Mouse (Mus musculus) forebrain, postnatal 0 days (tissue): ENCODE data around the gene Olfr9. TPM values are rescaled to one million over a fixed set of nuclear protein-coding genes. Genes with fewer than 3 reads are reported as not detected.
"Not testable (repeated sequence)": the region's sequence is repeated elsewhere in the genome, so short reads cannot be mapped to it uniquely, and the experiment has no call there.

Experiments used
- ATAC-seq: fragments of 200-750 bp; cut with Nextera tagmentation; 2 replicates; pipeline ENCODE4 v1.8.0; 2017; ENCODE audit warnings: mild to moderate bottlenecking, moderate library complexity
- DNase-seq: peaks from one replicate; pipeline ENCODE4 v3.0.0-alpha.2; 2015
- H3K27ac ChIP-seq: fragments of 300-500 bp; sonication (generic); 2 replicates; pipeline ENCODE4 v1.5.1; 2014; ENCODE audit warnings: low read depth, mild to moderate bottlenecking, antibody characterized with exemption, low read length, moderate library complexity, mixed read lengths
- H3K27me3 ChIP-seq: fragments of 300-500 bp; sonication (generic); 2 replicates; pipeline ENCODE4 v1.6.1; 2014; ENCODE audit warnings: mild to moderate bottlenecking, low read length, mixed read lengths; ENCODE audit not compliant: insufficient read depth
- H3K36me3 ChIP-seq: fragments of 300-500 bp; sonication (generic); 2 replicates; pipeline ENCODE4 v1.6.1; 2014; ENCODE audit warnings: mild to moderate bottlenecking, moderate library complexity; ENCODE audit not compliant: insufficient read depth
- H3K4me1 ChIP-seq: fragments of 300-500 bp; sonication (generic); 2 replicates; pipeline ENCODE4 v1.6.1; 2014; ENCODE audit warnings: antibody characterized with exemption; ENCODE audit not compliant: insufficient read depth
- H3K4me2 ChIP-seq: fragments of 300-500 bp; sonication (generic); 2 replicates; pipeline ENCODE4 v1.6.1; 2014; ENCODE audit warnings: low read depth, mild to moderate bottlenecking, moderate library complexity
- H3K4me3 ChIP-seq: fragments of 300-500 bp; sonication (generic); 2 replicates; pipeline ENCODE4 v1.5.1; 2014; ENCODE audit warnings: low read depth, low read length, mixed read lengths
- H3K9ac ChIP-seq: fragments of 300-500 bp; sonication (generic); 2 replicates; pipeline ENCODE4 v1.6.1; 2014; ENCODE audit warnings: mild to moderate bottlenecking
- H3K9me3 ChIP-seq: fragments of 300-500 bp; sonication (generic); 2 replicates; pipeline ENCODE4 v1.6.1; 2016; ENCODE audit warnings: low read length
- CTCF ChIP-seq: sonication (generic); IDR thresholded peaks from 2 replicates; pipeline ENCODE4 v1.5.1; 2016; ENCODE audit warnings: antibody characterized with exemption, control low read depth, low read depth
- WGBS: fragments of 180-500 bp; shearing (Covaris S2); extraction: QIAGEN DNeasy Blood & Tissue Kit; methylation state at CpG from one replicate; pipeline ENCODE4 v1.1.7; 2014; 5-methylcytosine and 5-hydroxymethylcytosine counted together
- polyA plus RNA-seq: library from polyadenylated mRNA; unstranded; fragments of >200 nt; fragmentation: Nextera tagmentation; extraction: Ambion mirVana; gene quantifications from 2 replicates; pipeline ENCODE4 v1.2.1, GENCODE M21; 2015
- total RNA-seq: library from RNA; depleted of rRNA; stranded (reverse); fragments of >200 nt; gene quantifications from 2 replicates; pipeline ENCODE4 v1.2.3, GENCODE M21; 2014; rRNA removed

Olfr9 gene
- total RNA-seq (not detected in 2 replicates), polyA plus RNA-seq (not detected in 2 replicates)

GRCm38 (mm10) chr10:128989131-128989530, at the start of gene Olfr9:
Gene Olfr9 (plus strand): TSS chr10:128989431.
- not testable (repeated sequence) for H3K9ac ChIP-seq, H3K4me3 ChIP-seq, ATAC-seq, H3K27ac ChIP-seq, H3K36me3 ChIP-seq, H3K4me2 ChIP-seq, DNase-seq, H3K4me1 ChIP-seq, H3K9me3 ChIP-seq, H3K27me3 ChIP-seq
- WGBS: 57% methylated on average over 1 of the region's 1 CpGs

GRCm38 (mm10) chr10:128940475-128941061, 48.7 kb upstream of the Olfr9 start:
- H3K36me3 ChIP-seq: no peaks in the 10 kb centered on the region
- no peak overlapping the region for H3K9ac ChIP-seq
- 84% methylated on average over 10 of the region's 10 CpGs for WGBS
- no peak for ATAC-seq
- H3K27me3 ChIP-seq: no peaks in the 10 kb centered on the region
- H3K4me2 ChIP-seq: no peak overlapping the region
- no peaks in the 10 kb centered on the region for H3K4me1 ChIP-seq
- no peak for DNase-seq
- H3K27ac ChIP-seq: no peak overlapping the region
- H3K9me3 ChIP-seq: no peaks in the 10 kb centered on the region
- no peak overlapping the region for H3K4me3 ChIP-seq
- no peak for TF ChIP-seq CTCF

GRCm38 (mm10) chr10:128945675-128946074, 43.6 kb upstream of the Olfr9 start:
- Histone ChIP-seq H3K4me3 (no peak overlapping the region), H3K9ac (no peak overlapping the region), H3K27ac (no peak overlapping the region), H3K4me1 (no peaks in the 10 kb centered on the region), H3K36me3 (no peaks in the 10 kb centered on the region), H3K9me3 (no peaks in the 10 kb centered on the region), H3K4me2 (no peak overlapping the region), H3K27me3 (no peaks in the 10 kb centered on the region)
- 0 out of 2 replicates have a peak, but pooled peaks have one; percentile 20 for ATAC-seq
- 16% methylated on average over 3 of the region's 3 CpGs for WGBS
- TF ChIP-seq CTCF: peak; percentile 59
- no peak for DNase-seq

- 95% methylated on average over 4 of the region's 4 CpGs for WGBS
- ATAC-seq: no peak
These were observed 41.7 kb upstream of the Olfr9 start for GRCm38 (mm10) chr10:128947496-128947895.

DNA sequence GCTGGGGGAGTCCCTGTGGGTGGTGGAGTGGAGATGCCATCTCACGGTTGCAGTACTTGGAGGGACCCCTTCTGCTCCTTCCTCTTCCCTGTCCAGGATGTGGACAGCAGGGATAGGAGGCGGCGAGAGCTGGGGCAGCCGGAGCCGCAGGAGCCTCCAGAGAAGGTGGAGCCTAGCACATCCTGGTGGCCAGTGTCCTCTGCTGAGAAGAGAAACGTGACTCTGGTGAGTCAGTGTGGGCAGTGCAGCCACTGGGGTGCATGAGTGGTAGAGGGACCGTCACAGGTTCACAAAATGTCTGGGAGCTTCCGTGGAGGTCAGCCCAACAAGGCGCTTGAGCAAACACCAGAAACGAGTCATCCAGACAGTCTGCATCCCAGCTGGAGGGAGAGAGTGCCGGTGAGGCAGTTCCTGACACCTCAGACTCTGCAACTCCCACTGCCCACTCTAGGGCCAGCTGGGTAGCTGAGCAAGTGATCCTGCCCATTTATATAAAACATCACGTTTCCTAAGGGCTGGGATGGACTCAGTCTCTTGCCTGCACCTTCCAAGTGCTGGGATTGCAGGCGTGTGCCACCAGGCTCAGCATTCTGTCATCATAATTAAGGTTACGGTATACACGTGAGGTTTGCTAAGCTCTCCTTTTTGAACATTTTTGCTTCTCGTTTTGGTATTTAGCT, 38.9 kb upstream of the Olfr9 start:
- H3K27me3 ChIP-seq: no peaks in the 10 kb centered on the region
- no peaks in the 10 kb centered on the region for H3K9me3 ChIP-seq
- DNase-seq (no peak), ATAC-seq (no peak)
- 77% methylated on average over 16 of the region's 16 CpGs for WGBS
- H3K36me3 ChIP-seq: no peaks in the 10 kb centered on the region
- H3K4me1 ChIP-seq: no peaks in the 10 kb centered on the region
- no peak overlapping the region for H3K27ac ChIP-seq
- no peak overlapping the region for H3K9ac ChIP-seq
- TF ChIP-seq CTCF: no peak
- H3K4me3 ChIP-seq: no peak overlapping the region
- no peak overlapping the region for H3K4me2 ChIP-seq

More at GRCm38 (mm10) chr10:128947496-128947895, 41.7 kb upstream of the Olfr9 start:
- Histone ChIP-seq H3K4me1 (no peaks in the 10 kb centered on the region), H3K27ac (no peak overlapping the region), H3K4me2 (no peak overlapping the region), H3K27me3 (no peaks in the 10 kb centered on the region), H3K4me3 (no peak overlapping the region), H3K36me3 (no peaks in the 10 kb centered on the region), H3K9me3 (no peaks in the 10 kb centered on the region), H3K9ac (no peak overlapping the region)
- no peak for DNase-seq
- TF ChIP-seq CTCF: no peak

- ATAC-seq (no peak), DNase-seq (no peak)
- Histone ChIP-seq H3K36me3 (no peaks in the 10 kb centered on the region), H3K4me1 (no peaks in the 10 kb centered on the region), H3K27me3 (no peaks in the 10 kb centered on the region), H3K9ac (no peak overlapping the region), H3K9me3 (no peaks in the 10 kb centered on the region), H3K27ac (no peak overlapping the region), H3K4me3 (no peak overlapping the region), H3K4me2 (no peak overlapping the region)
- TF ChIP-seq CTCF: no peak
- 83% methylated on average over 10 of the region's 10 CpGs for WGBS
These were observed 30.9 kb upstream of the Olfr9 start for GRCm38 (mm10) chr10:128958340-128958739.

GRCm38 (mm10) chr10:128960142-128960541, 29.1 kb upstream of the Olfr9 start:
- WGBS: 84% methylated on average over 4 of the region's 4 CpGs
- ATAC-seq: no peak

More at GRCm38 (mm10) chr10:128960142-128960541, 29.1 kb upstream of the Olfr9 start:
- Histone ChIP-seq H3K27me3 (no peaks in the 10 kb centered on the region), H3K4me1 (no peaks in the 10 kb centered on the region), H3K4me2 (no peak overlapping the region), H3K36me3 (no peaks in the 10 kb centered on the region), H3K27ac (no peak overlapping the region), H3K4me3 (no peak overlapping the region), H3K9ac (no peak overlapping the region), H3K9me3 (no peaks in the 10 kb centered on the region)
- DNase-seq: no peak
- no peak for TF ChIP-seq CTCF
